Mouse (Mus musculus) liver, embryonic 14.5 days (tissue): ENCODE measurements around the gene Gnb5.

Experiments
- CTCF ChIP-seq: IDR thresholded peaks from 2 replicates; pipeline ENCODE4 v1.5.1; 2016; ENCODE audit warnings: antibody characterized with exemption, low read depth, control low read depth
- EP300 ChIP-seq: IDR thresholded peaks from 2 replicates; pipeline ENCODE4 v1.6.1; 2016; ENCODE audit warnings: antibody characterized with exemption, low read depth

- no peak for TF ChIP-seq CTCF
- no peak for TF ChIP-seq EP300
Observed at GRCm38 (mm10) chr9:75258792-75259191, 47.3 kb upstream of the Gnb5 start.
